Mouse (Mus musculus) hindbrain, postnatal 0 days (tissue): ENCODE data around the gene Gm20388. TPM values are rescaled to one million over a fixed set of nuclear protein-coding genes. Genes with fewer than 3 reads are reported as not detected.
A peak's percentile ranks its signal among the peaks of the same experiment; 100 is the strongest.
"Not testable (repeated sequence)": the region's sequence is repeated elsewhere in the genome, so short reads cannot be mapped to it uniquely, and the experiment has no call there.

Experiments
- ATAC-seq: fragments of 200-750 bp; cut with Nextera tagmentation; 2 replicates; pipeline ENCODE4 v1.8.0; 2017; ENCODE audit warnings: mild to moderate bottlenecking, moderate TSS enrichment, moderate library complexity
- DNase-seq: peaks from one replicate; pipeline ENCODE4 v3.0.0-alpha.2; 2015; ENCODE audit warnings: low spot score
- H3K27ac ChIP-seq: fragments of 300-500 bp; sonication (generic); 2 replicates; pipeline ENCODE4 v1.5.1; 2014; ENCODE audit warnings: mild to moderate bottlenecking
- H3K27me3 ChIP-seq: fragments of 300-500 bp; sonication (generic); 2 replicates; pipeline ENCODE4 v1.6.1; 2014; ENCODE audit warnings: low read length, mixed read lengths; ENCODE audit not compliant: insufficient read depth
- H3K36me3 ChIP-seq: fragments of 300-500 bp; sonication (generic); 2 replicates; pipeline ENCODE4 v1.6.1; 2014; ENCODE audit warnings: low read length, mixed read lengths; ENCODE audit not compliant: insufficient read depth
- H3K4me1 ChIP-seq: fragments of 300-500 bp; sonication (generic); 2 replicates; pipeline ENCODE4 v1.6.1; 2014; ENCODE audit warnings: antibody characterized with exemption, low read length, mixed read lengths; ENCODE audit not compliant: insufficient read depth
- H3K4me2 ChIP-seq: fragments of 300-500 bp; sonication (generic); 2 replicates; pipeline ENCODE4 v1.6.1; 2014; ENCODE audit warnings: low read depth, mild to moderate bottlenecking, low read length, moderate library complexity, mixed read lengths
- H3K4me3 ChIP-seq: fragments of 300-500 bp; sonication (generic); 2 replicates; pipeline ENCODE4 v1.5.1; 2014; ENCODE audit warnings: low read length
- H3K9ac ChIP-seq: fragments of 300-500 bp; sonication (generic); replicated peaks from 2 replicates; pipeline ENCODE4 v1.6.1; 2014; ENCODE audit warnings: mild to moderate bottlenecking, low read length, moderate library complexity, mixed read lengths
- H3K9me3 ChIP-seq: fragments of 300-500 bp; sonication (generic); 2 replicates; pipeline ENCODE4 v1.6.1; 2016; ENCODE audit warnings: low read length, mixed read lengths
- CTCF ChIP-seq: IDR thresholded peaks from 2 replicates; pipeline ENCODE4 v1.5.1; 2016; ENCODE audit warnings: antibody characterized with exemption, control low read depth, low read depth
- WGBS: fragments of 180-500 bp; shearing (Covaris S2); extraction: QIAGEN DNeasy Blood & Tissue Kit; methylation state at CpG from one replicate; pipeline ENCODE4 v1.1.7; 2014; 5-methylcytosine and 5-hydroxymethylcytosine counted together
- polyA plus RNA-seq: library from polyadenylated mRNA; unstranded; fragments of >200 nt; fragmentation: Nextera tagmentation; extraction: Ambion mirVana; gene quantifications from 2 replicates; pipeline ENCODE4 v1.2.1, GENCODE M21; 2015
- total RNA-seq: library from RNA; depleted of rRNA; stranded (reverse); fragments of >200 nt; gene quantifications from 2 replicates; pipeline ENCODE4 v1.2.3, GENCODE M21; 2014

The Gm20388 gene
- total and polyA plus RNA-seq, 2 experiments from 2014 or later, result 71.3 TPM; not detected in 1

DNA sequence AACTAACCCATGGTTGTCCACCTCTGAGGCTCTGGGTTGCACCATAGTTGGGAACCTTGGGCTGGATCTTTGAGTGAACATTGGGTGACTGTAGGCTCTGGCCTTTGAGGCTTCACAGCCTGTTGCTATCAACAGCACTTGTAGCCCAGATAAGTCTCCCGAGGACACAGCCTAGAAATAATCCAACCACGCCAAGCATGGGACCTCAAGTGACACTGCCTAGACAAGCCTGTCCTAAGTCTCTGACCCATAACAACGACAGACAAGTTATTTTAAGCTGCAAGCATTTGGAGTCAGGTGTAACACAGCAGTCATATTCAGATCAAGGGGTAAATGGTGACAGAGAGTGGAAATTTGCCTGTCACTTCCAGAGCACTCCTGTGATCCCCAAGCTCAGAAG lies 3304.8 kb downstream of the Gm20388 start:
- TF ChIP-seq CTCF, result no peak
- Histone ChIP-seq H3K27me3 (no peaks in the 10 kb centered on the region), H3K9me3 (no peaks in the 10 kb centered on the region), H3K4me2 (no peak overlapping the region), H3K36me3 (no peaks in the 10 kb centered on the region), H3K9ac (no peak overlapping the region), H3K4me3 (no peak overlapping the region), H3K27ac (no peak overlapping the region), H3K4me1 (peaks cover 13% of the 10 kb centered on the region)
- ATAC-seq (no peak), DNase-seq (no peak)
- WGBS, result 76% methylated on average over 3 of the region's 3 CpGs

DNA sequence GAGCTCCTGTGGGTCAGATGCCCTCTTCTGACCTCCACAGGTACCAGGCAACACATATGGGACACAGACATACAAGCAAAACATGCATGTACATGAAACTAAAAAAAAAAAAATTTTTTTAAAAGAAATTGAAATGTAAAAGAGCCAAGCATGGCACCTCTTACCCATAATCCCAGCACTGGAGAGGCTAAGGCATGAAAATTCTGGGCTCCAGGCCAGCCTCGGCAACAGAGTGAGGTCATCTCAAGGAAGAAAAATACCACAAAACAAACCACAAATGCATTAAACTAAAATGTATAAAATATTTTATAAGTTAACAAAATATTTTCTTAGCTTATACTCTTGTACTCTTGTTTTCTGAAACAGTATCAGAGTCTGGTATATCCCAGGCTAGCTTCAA lies 3310.3 kb downstream of the Gm20388 start:
- H3K9me3 ChIP-seq, result no peaks in the 10 kb centered on the region
- no peaks in the 10 kb centered on the region for H3K27me3 ChIP-seq
- DNase-seq, result no peak
- TF ChIP-seq CTCF, result no peak
- no peak for ATAC-seq
- H3K4me2 ChIP-seq, result no peak overlapping the region
- H3K4me3 ChIP-seq, result no peak overlapping the region
- H3K9ac ChIP-seq, result no peak overlapping the region
- peaks cover 8% of the 10 kb centered on the region for H3K4me1 ChIP-seq
- no peaks in the 10 kb centered on the region for H3K36me3 ChIP-seq
- H3K27ac ChIP-seq, result no peak overlapping the region
- WGBS, result 78% methylated on average over 1 of the region's 1 CpGs

GRCm38 (mm10) chr8:123224278-123225266 lies 3313.9 kb downstream of the Gm20388 start, which contains the start of gene Cdk10:
Cdk10 (plus strand) TSS chr8:123224842.
- H3K4me2 ChIP-seq, result peak within 1 kb of the TSS; percentile 99
- DNase-seq (peak; percentile 97), ATAC-seq (peak; percentile 93)
- 0 out of 2 replicates have a peak, but pooled peaks cover 7% of the 10 kb centered on the region for H3K36me3 ChIP-seq
- H3K4me1 ChIP-seq, result peaks cover 8% of the 10 kb centered on the region
- peak within 1 kb of the TSS; percentile 80 for H3K9ac ChIP-seq
- peak; percentile 21; the same call in 1 of the 2 replicates for TF ChIP-seq CTCF
- no peaks in the 10 kb centered on the region for H3K9me3 ChIP-seq
- peak within 1 kb of the TSS; percentile 81 for H3K4me3 ChIP-seq
- H3K27ac ChIP-seq, result peak within 1 kb of the TSS; percentile 89
- 4% methylated on average over 59 of the region's 59 CpGs for WGBS
- no peaks in the 10 kb centered on the region for H3K27me3 ChIP-seq

- H3K4me2 ChIP-seq, result no peak overlapping the region
- H3K4me3 ChIP-seq, result no peak overlapping the region
- H3K9ac ChIP-seq, result no peak overlapping the region
- no peaks in the 10 kb centered on the region for H3K9me3 ChIP-seq
- peaks cover 8% of the 10 kb centered on the region for H3K4me1 ChIP-seq
- WGBS, result 95% methylated on average over 1 of the region's 1 CpGs
- no peak overlapping the region for H3K27ac ChIP-seq
- H3K27me3 ChIP-seq, result no peaks in the 10 kb centered on the region
- DNase-seq (no peak), ATAC-seq (no peak)
- no peak for TF ChIP-seq CTCF
- H3K36me3 ChIP-seq, result 0 out of 2 replicates have a peak, but pooled peaks cover 7% of the 10 kb centered on the region
Observed at GRCm38 (mm10) chr8:123228416-123228815, 3317.8 kb downstream of the Gm20388 start.

GRCm38 (mm10) chr8:123230326-123230725 lies 3319.7 kb downstream of the Gm20388 start:
- WGBS, result 75% methylated on average over 10 of the region's 11 CpGs
- not testable (repeated sequence) for H3K4me3 ChIP-seq, ATAC-seq, DNase-seq, H3K9ac ChIP-seq, H3K4me1 ChIP-seq, H3K4me2 ChIP-seq, H3K27me3 ChIP-seq, H3K36me3 ChIP-seq, H3K9me3 ChIP-seq, H3K27ac ChIP-seq

DNA sequence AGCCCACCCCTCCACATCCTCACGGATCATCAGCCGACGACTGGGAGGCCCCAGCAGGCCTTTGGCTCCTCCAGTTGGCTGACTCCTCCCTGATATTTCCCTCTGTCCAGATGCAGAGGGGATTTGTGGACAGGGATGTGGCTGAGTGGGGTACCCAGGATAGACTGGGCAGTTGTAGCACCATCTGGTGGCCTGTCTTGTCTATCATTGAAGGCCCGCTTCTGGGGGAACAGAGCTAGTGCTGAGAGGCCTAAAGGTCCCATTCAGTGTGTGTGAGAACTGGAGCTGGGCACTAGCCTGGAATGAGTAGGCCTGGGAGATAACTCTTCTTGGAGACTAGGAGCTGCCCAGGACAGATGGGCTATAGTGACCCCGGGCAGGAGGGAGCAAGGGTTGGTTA lies 3321.1 kb downstream of the Gm20388 start:
- 0 out of 2 replicates have a peak, but pooled peaks cover 7% of the 10 kb centered on the region for H3K36me3 ChIP-seq
- peaks cover 15% of the 10 kb centered on the region for H3K4me1 ChIP-seq
- no peak for ATAC-seq
- H3K9me3 ChIP-seq, result no peaks in the 10 kb centered on the region
- H3K27ac ChIP-seq, result no peak overlapping the region
- 55% methylated on average over 5 of the region's 5 CpGs for WGBS
- H3K27me3 ChIP-seq, result no peaks in the 10 kb centered on the region
- peak; percentile 46 for DNase-seq
- H3K4me3 ChIP-seq, result no peak overlapping the region
- no peak overlapping the region for H3K9ac ChIP-seq
- TF ChIP-seq CTCF, result peak; percentile 53
- H3K4me2 ChIP-seq, result no peak overlapping the region

DNA sequence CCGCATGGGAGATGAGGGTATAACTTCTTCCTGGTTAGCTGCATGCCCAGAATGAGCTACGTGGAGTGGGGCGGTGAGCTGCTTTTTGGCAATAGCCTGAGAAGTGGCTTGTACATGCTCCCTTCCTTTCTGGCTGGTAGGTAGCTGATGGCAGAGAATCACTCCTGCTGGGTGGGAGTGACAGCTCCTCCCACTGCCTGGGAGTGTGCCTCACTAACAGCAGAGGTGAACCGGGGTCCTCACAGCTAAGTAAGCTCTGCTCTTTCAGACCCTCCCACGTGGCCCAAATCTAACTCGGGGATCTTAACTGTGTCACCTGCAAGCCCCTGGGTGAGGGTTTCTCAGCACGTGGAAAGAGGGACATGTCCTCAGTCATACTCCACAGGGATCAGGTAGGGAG lies 3321.9 kb downstream of the Gm20388 start:
- ATAC-seq, result no peak
- 36% methylated on average over 7 of the region's 7 CpGs for WGBS
- no peak overlapping the region for H3K27ac ChIP-seq
- no peak for TF ChIP-seq CTCF
- no peak overlapping the region for H3K9ac ChIP-seq
- H3K36me3 ChIP-seq, result 0 out of 2 replicates have a peak, but pooled peaks cover under 1% of the 10 kb centered on the region
- H3K9me3 ChIP-seq, result no peaks in the 10 kb centered on the region
- peaks cover 15% of the 10 kb centered on the region for H3K4me1 ChIP-seq
- no peaks in the 10 kb centered on the region for H3K27me3 ChIP-seq
- no peak overlapping the region for H3K4me2 ChIP-seq
- no peak overlapping the region for H3K4me3 ChIP-seq
- DNase-seq, result no peak
